Mouse (Mus musculus): Measurements from ENCODE around the gene Mitf. TPM values are rescaled to one million over a fixed set of nuclear protein-coding genes. Genes with fewer than 3 reads are reported as not detected.

Mitf gene
- polyA plus RNA-seq, 1 experiment from 2014 or later: 0.30 TPM

DNA sequence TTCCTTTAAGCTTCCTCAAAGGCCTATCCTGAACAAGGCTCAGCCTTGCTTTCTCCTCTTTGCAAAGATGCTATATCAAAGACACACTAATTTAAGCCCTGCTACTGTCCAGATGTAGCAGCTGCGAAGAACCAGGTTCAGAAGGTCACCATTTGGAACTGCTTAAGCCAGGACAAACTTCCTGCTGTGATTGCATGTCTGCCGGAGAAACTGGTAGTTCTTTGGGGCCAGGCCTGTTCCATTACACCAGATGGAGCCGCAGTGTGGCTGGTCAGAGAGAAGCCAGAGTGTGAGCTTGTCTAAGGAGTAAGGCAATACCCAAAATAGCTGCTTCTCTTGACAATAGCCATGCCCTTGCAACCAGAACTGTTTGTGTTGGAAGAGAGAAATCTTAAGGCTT is 75.1 kb downstream of the Mitf start:
- Histone ChIP-seq H3K9ac (ENCODE audit: low read length) (no peak overlapping the region), H3K36me3 (ENCODE audit: control insufficient read depth, insufficient read depth, low read length) (no peaks in the 10 kb centered on the region), H3K9me3 (ENCODE audit: control insufficient read depth, low read length) (no peaks in the 10 kb centered on the region), H3K4me2 (no peak overlapping the region), H3K4me1 (ENCODE audit: control insufficient read depth, insufficient read depth, low read length) (no peaks in the 10 kb centered on the region; the same call in 1 of the 2 replicates), H3K27ac (ENCODE audit: low read depth, low read length) (no peak overlapping the region), H3K4me3 (ENCODE audit: low read depth, low read length) (no peak overlapping the region), H3K27me3 (ENCODE audit: control insufficient read depth, insufficient read depth, low read length) (no peaks in the 10 kb centered on the region)
- WGBS: 56% methylated on average over 3 of the region's 3 CpGs
- ATAC-seq (ENCODE audit: low FRiP score): no peak
- no peak for DNase-seq (ENCODE audit: low spot score, missing footprints)

GRCm38 (mm10) chr6:97882931-97883330 is 76.1 kb downstream of the Mitf start:
- Histone ChIP-seq H3K4me1 (ENCODE audit: control insufficient read depth, insufficient read depth, low read length) (no peaks in the 10 kb centered on the region; the same call in 1 of the 2 replicates), H3K9me3 (ENCODE audit: control insufficient read depth, low read length) (no peaks in the 10 kb centered on the region), H3K36me3 (ENCODE audit: control insufficient read depth, insufficient read depth, low read length) (no peaks in the 10 kb centered on the region), H3K9ac (ENCODE audit: low read length) (no peak overlapping the region), H3K27ac (ENCODE audit: low read depth, low read length) (no peak overlapping the region), H3K4me3 (ENCODE audit: low read depth, low read length) (no peak overlapping the region), H3K4me2 (no peak overlapping the region), H3K27me3 (ENCODE audit: control insufficient read depth, insufficient read depth, low read length) (no peaks in the 10 kb centered on the region)
- DNase-seq (ENCODE audit: low spot score, missing footprints) (no peak), ATAC-seq (ENCODE audit: low FRiP score) (no peak)
- WGBS: 93% methylated on average over 8 of the region's 8 CpGs

GRCm38 (mm10) chr6:97883496-97883895 is 76.6 kb downstream of the Mitf start:
- no peak for DNase-seq (ENCODE audit: low spot score, missing footprints)
- WGBS: 71% methylated on average over 2 of the region's 2 CpGs
- H3K27ac ChIP-seq (ENCODE audit: low read depth, low read length): no peak overlapping the region

GRCm38 (mm10) chr6:97884971-97885370 is 78.1 kb downstream of the Mitf start:
- H3K4me1 ChIP-seq (ENCODE audit: control insufficient read depth, insufficient read depth, low read length): no peaks in the 10 kb centered on the region; the same call in 1 of the 2 replicates
- no peaks in the 10 kb centered on the region for H3K36me3 ChIP-seq (ENCODE audit: control insufficient read depth, insufficient read depth, low read length)
- H3K27ac ChIP-seq (ENCODE audit: low read depth, low read length): no peak overlapping the region
- no peak overlapping the region for H3K4me3 ChIP-seq (ENCODE audit: low read depth, low read length)
- ATAC-seq (ENCODE audit: low FRiP score): no peak
- WGBS: 89% methylated on average over 4 of the region's 4 CpGs
- H3K9me3 ChIP-seq (ENCODE audit: control insufficient read depth, low read length): no peaks in the 10 kb centered on the region
- H3K4me2 ChIP-seq: no peak overlapping the region
- H3K27me3 ChIP-seq (ENCODE audit: control insufficient read depth, insufficient read depth, low read length): no peaks in the 10 kb centered on the region
- DNase-seq (ENCODE audit: low spot score, missing footprints): no peak
- no peak overlapping the region for H3K9ac ChIP-seq (ENCODE audit: low read length)

More at GRCm38 (mm10) chr6:97883496-97883895, 76.6 kb downstream of the Mitf start:
- Histone ChIP-seq H3K4me3 (ENCODE audit: low read depth, low read length) (no peak overlapping the region), H3K27me3 (ENCODE audit: control insufficient read depth, insufficient read depth, low read length) (no peaks in the 10 kb centered on the region), H3K9me3 (ENCODE audit: control insufficient read depth, low read length) (no peaks in the 10 kb centered on the region), H3K36me3 (ENCODE audit: control insufficient read depth, insufficient read depth, low read length) (no peaks in the 10 kb centered on the region), H3K9ac (ENCODE audit: low read length) (no peak overlapping the region), H3K4me2 (no peak overlapping the region), H3K4me1 (ENCODE audit: control insufficient read depth, insufficient read depth, low read length) (no peaks in the 10 kb centered on the region; the same call in 1 of the 2 replicates)
- ATAC-seq (ENCODE audit: low FRiP score): no peak

DNA sequence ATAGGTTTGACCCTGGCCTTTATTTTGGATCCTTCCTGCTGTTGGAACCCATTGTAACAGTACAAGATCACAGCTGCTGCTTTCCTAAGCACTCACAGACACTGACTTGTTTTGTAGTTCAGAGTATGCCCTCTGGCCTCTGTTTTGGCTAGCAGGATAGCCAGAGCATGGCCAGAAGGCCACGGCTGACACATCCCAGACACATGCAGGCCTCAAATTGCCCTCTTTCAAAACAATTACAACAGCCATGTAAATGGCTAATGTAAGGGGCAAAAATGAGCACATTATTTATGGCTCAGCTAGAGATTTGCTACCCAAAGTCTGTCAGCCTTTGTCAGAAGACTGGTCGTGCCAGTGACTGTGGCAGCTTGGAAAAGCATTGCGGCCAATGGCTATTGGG is 78.8 kb downstream of the Mitf start:
- WGBS: 80% methylated on average over 3 of the region's 3 CpGs
- no peak for DNase-seq (ENCODE audit: low spot score, missing footprints)
- H3K9me3 ChIP-seq (ENCODE audit: control insufficient read depth, low read length): no peaks in the 10 kb centered on the region
- no peak overlapping the region for H3K4me3 ChIP-seq (ENCODE audit: low read depth, low read length)
- ATAC-seq (ENCODE audit: low FRiP score): no peak
- H3K4me2 ChIP-seq: no peak overlapping the region
- no peaks in the 10 kb centered on the region for H3K27me3 ChIP-seq (ENCODE audit: control insufficient read depth, insufficient read depth, low read length)
- no peak overlapping the region for H3K27ac ChIP-seq (ENCODE audit: low read depth, low read length)
- no peaks in the 10 kb centered on the region for H3K36me3 ChIP-seq (ENCODE audit: control insufficient read depth, insufficient read depth, low read length)
- no peak overlapping the region for H3K9ac ChIP-seq (ENCODE audit: low read length)
- no peaks in the 10 kb centered on the region; the same call in 1 of the 2 replicates for H3K4me1 ChIP-seq (ENCODE audit: control insufficient read depth, insufficient read depth, low read length)

GRCm38 (mm10) chr6:97887893-97888292 is 81.0 kb downstream of the Mitf start:
- ATAC-seq (ENCODE audit: low FRiP score): no peak
- WGBS: 89% methylated on average over 4 of the region's 4 CpGs

DNA sequence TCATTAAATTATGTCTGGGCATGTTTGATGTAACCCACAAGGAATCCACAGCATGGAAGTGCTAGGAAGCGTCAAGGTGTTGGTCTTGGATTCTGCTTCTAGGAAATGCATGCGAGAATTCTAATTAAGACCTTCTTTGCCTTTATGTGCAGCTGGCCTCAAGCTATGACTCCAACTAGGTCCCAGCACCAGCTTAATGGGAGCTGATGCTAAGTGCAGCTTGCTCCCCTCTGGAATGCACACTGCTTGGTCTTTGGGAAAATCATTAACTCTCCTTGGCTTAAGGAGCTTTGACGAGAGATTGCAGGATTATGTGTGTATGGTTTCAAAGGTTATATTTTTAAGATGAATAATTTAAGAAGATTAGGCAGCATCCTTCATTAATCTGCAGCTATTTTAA is 81.7 kb downstream of the Mitf start:
- no peak for DNase-seq (ENCODE audit: low spot score, missing footprints)
- WGBS: 71% methylated on average over 3 of the region's 3 CpGs
- ATAC-seq (ENCODE audit: low FRiP score): no peak
- no peaks in the 10 kb centered on the region for H3K9me3 ChIP-seq (ENCODE audit: control insufficient read depth, low read length)
- H3K27ac ChIP-seq (ENCODE audit: low read depth, low read length): no peak overlapping the region
- peaks cover 2% of the 10 kb centered on the region; the same call in 1 of the 2 replicates for H3K4me1 ChIP-seq (ENCODE audit: control insufficient read depth, insufficient read depth, low read length)
- no peaks in the 10 kb centered on the region for H3K27me3 ChIP-seq (ENCODE audit: control insufficient read depth, insufficient read depth, low read length)
- no peak overlapping the region for H3K9ac ChIP-seq (ENCODE audit: low read length)
- H3K4me2 ChIP-seq: no peak overlapping the region
- no peaks in the 10 kb centered on the region for H3K36me3 ChIP-seq (ENCODE audit: control insufficient read depth, insufficient read depth, low read length)
- no peak overlapping the region for H3K4me3 ChIP-seq (ENCODE audit: low read depth, low read length)

More at GRCm38 (mm10) chr6:97887893-97888292, 81.0 kb downstream of the Mitf start:
- no peak overlapping the region for H3K27ac ChIP-seq (ENCODE audit: low read depth, low read length)
- H3K4me1 ChIP-seq (ENCODE audit: control insufficient read depth, insufficient read depth, low read length): no peaks in the 10 kb centered on the region; the same call in 1 of the 2 replicates
- H3K4me2 ChIP-seq: no peak overlapping the region
- no peaks in the 10 kb centered on the region for H3K9me3 ChIP-seq (ENCODE audit: control insufficient read depth, low read length)
- H3K27me3 ChIP-seq (ENCODE audit: control insufficient read depth, insufficient read depth, low read length): no peaks in the 10 kb centered on the region
- no peaks in the 10 kb centered on the region for H3K36me3 ChIP-seq (ENCODE audit: control insufficient read depth, insufficient read depth, low read length)
- DNase-seq (ENCODE audit: low spot score, missing footprints): no peak
- no peak overlapping the region for H3K4me3 ChIP-seq (ENCODE audit: low read depth, low read length)
- no peak overlapping the region for H3K9ac ChIP-seq (ENCODE audit: low read length)

DNA sequence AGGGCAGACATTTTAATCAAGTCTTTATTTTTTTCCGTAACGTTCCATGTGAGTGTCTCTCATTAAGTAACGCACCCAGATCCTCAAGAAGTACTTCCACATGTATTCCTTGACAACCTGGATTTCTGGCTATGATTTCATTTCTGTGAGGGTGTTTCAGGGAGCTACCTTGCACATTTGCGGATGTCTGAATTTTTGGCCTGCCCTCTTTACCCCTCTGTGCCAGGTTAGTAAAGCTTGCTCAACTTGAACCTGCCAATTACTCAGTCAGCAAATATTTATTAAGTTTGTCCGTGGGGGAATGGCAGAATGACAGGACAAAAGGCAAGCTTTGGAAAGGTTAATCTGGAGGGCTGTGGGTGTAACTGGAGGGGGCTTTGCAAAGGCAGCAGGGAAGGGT is 86.7 kb downstream of the Mitf start:
- Histone ChIP-seq H3K9ac (ENCODE audit: low read length) (no peak overlapping the region), H3K9me3 (ENCODE audit: control insufficient read depth, low read length) (no peaks in the 10 kb centered on the region), H3K4me3 (ENCODE audit: low read depth, low read length) (no peak overlapping the region), H3K4me1 (ENCODE audit: control insufficient read depth, insufficient read depth, low read length) (peaks cover 4% of the 10 kb centered on the region; the same call in 1 of the 2 replicates), H3K27me3 (ENCODE audit: control insufficient read depth, insufficient read depth, low read length) (no peaks in the 10 kb centered on the region), H3K36me3 (ENCODE audit: control insufficient read depth, insufficient read depth, low read length) (no peaks in the 10 kb centered on the region), H3K27ac (ENCODE audit: low read depth, low read length) (no peak overlapping the region), H3K4me2 (no peak overlapping the region)
- no peak for ATAC-seq (ENCODE audit: low FRiP score)
- 78% methylated on average over 5 of the region's 5 CpGs for WGBS
- DNase-seq (ENCODE audit: low spot score, missing footprints): no peak

GRCm38 (mm10) chr6:97897191-97897590 is 90.3 kb downstream of the Mitf start:
- no peak for DNase-seq (ENCODE audit: low spot score, missing footprints)
- ATAC-seq (ENCODE audit: low FRiP score): no peak
- no peak overlapping the region for H3K27ac ChIP-seq (ENCODE audit: low read depth, low read length)
- H3K4me1 ChIP-seq (ENCODE audit: control insufficient read depth, insufficient read depth, low read length): peaks cover 4% of the 10 kb centered on the region; the same call in 1 of the 2 replicates
- H3K4me2 ChIP-seq: no peak overlapping the region
- H3K36me3 ChIP-seq (ENCODE audit: control insufficient read depth, insufficient read depth, low read length): no peaks in the 10 kb centered on the region
- H3K9me3 ChIP-seq (ENCODE audit: control insufficient read depth, low read length): no peaks in the 10 kb centered on the region
- 87% methylated on average over 6 of the region's 6 CpGs for WGBS
- H3K9ac ChIP-seq (ENCODE audit: low read length): no peak overlapping the region
- H3K27me3 ChIP-seq (ENCODE audit: control insufficient read depth, insufficient read depth, low read length): no peaks in the 10 kb centered on the region
- H3K4me3 ChIP-seq (ENCODE audit: low read depth, low read length): no peak overlapping the region
